Mouse (Mus musculus): ENCODE data around the gene Plagl1.

DNA sequence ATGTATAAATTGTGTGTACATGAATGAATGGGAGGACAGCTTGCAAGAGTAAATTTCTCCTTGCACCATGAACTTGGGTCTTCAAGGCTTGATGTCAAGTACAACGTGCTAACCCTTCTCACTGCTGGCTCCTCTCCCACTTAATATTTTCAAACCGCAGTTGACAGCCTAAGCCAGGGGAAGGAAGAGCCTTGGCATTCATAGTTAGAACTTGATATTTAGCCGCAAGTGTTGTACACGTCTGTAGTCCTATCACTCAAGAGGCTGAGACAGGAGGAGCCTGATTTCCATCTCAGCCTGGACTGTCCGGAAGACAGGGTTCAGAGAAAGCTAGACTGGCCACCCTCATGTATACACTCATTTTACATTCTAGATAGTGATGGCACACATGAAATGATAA is 32.6 kb upstream of the Plagl1 start:
- TF ChIP-seq CTCF (IDR thresholded peaks at IDR 0.05; ENCODE audit: borderline replicate concordance, control insufficient read depth, extremely low read depth, insufficient read depth, low read length, poor library complexity), result no peak
- no peak for TF ChIP-seq POLR2A (IDR thresholded peaks at IDR 0.05; ENCODE audit: control insufficient read depth, extremely low read depth, insufficient read depth, low read length, poor library complexity)
